In the genomic region with DNA sequence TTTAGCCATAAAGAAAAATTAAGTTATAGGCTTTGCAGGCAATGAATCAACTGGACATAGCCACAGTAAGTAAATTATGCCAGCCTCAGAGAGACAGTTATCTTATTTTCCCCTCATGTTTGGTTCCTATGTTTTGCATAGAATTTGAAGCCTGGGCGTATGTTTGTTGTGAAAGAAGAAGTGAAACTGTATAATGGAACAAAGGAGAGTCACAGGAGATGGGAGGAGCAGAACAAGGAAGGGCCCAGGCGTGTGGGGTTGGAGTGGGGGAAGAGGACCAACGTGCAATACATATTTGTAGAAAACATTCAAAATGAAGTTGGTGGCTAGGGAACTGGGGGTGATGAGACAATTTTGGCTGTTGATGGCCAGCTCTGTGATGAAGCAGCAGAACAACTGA, we compare ENCODE assay signal across 15 mouse cellular contexts. TPM values are rescaled to one million over a fixed set of nuclear protein-coding genes. Genes with fewer than 3 reads are reported as not detected.
DNase-seq lines count a peak whose midpoint lies in the region; ATAC-seq and TF ChIP-seq lines count a peak whose summit lies in the region.
"Had no signal": no experiment of that assay in that cellular context is flagged by ENCODE, and none has a peak within 500 bp of the region (broad histone marks: within the 10 kb centered on the region; RNA-seq: fewer than 3 reads in every experiment).

No protein-coding gene starts in this region.

- 57% methylated on average over 3 of the region's 3 CpGs for WGBS in liver, postnatal 0 days (ENCODE audit: insufficient replicate concordance)
- WGBS in liver, embryonic 12.5 days (ENCODE audit: insufficient replicate concordance): 66% methylated on average over 3 of the region's 3 CpGs
- WGBS in macrophage (ENCODE audit: missing documents): 3% methylated on average over 3 of the region's 3 CpGs

- peak; percentile 30 for DNase-seq in liver, postnatal 0 days
- DNase-seq in T-cell, adult 2 months (ENCODE audit: low spot score): peak; percentile 15
- DNase-seq in spleen, postnatal 36 days (ENCODE audit: low spot score in 2 of 2): peak; percentile 80 to 86
- no peak for DNase-seq in ovary, postnatal 10 days (ENCODE audit: low spot score)
- DNase-seq in cerebellum, adult 11 months: no peak
- DNase-seq: adrenal gland, postnatal 14 days; thymus, adult 18-20 months had no signal

- H3K9ac ChIP-seq in liver, postnatal 0 days (replicated peaks): no peak overlapping the region
- no peak overlapping the region for H3K9ac ChIP-seq in liver, embryonic 12.5 days

- TF ChIP-seq CTCF in liver, postnatal 0 days (IDR thresholded peaks at IDR 0.05; ENCODE audit: low read depth): no peak

- no peak overlapping the region for H3K4me2 ChIP-seq in liver, postnatal 0 days (ENCODE audit: low read depth, low read length)
- H3K4me2 ChIP-seq in liver, embryonic 12.5 days: no peak overlapping the region

- no peak overlapping the region for H3K4me3 ChIP-seq in liver, postnatal 0 days (ENCODE audit: low read depth, low read length)
- no peak overlapping the region for H3K4me3 ChIP-seq in liver, embryonic 12.5 days
- H3K4me3 ChIP-seq in macrophage (ENCODE audit: inconsistent target): no peak overlapping the region
- H3K4me3 ChIP-seq: megakaryocyte, embryonic 14.5 days had no signal

- 0 out of 2 replicates have a peak, but pooled peaks cover 2% of the 10 kb centered on the region for H3K4me1 ChIP-seq in liver, postnatal 0 days (ENCODE audit: insufficient read depth)
- peaks cover 16% of the 10 kb centered on the region for H3K4me1 ChIP-seq in liver, embryonic 12.5 days

- H3K27me3 ChIP-seq in liver, postnatal 0 days (ENCODE audit: insufficient read depth, low read length): no peaks in the 10 kb centered on the region
- H3K27me3 ChIP-seq in liver, embryonic 12.5 days (replicated peaks): no peaks in the 10 kb centered on the region
- H3K27me3 ChIP-seq: megakaryocyte, embryonic 14.5 days had no signal

- TF ChIP-seq EP300 in liver, postnatal 0 days (IDR thresholded peaks at IDR 0.05; ENCODE audit: low read depth): no peak

- peak overlapping the region; percentile 41; the same call in 1 of the 2 replicates for H3K27ac ChIP-seq in liver, postnatal 0 days (ENCODE audit: low read depth)
- no peak overlapping the region for H3K27ac ChIP-seq in liver, embryonic 12.5 days
- H3K27ac ChIP-seq in macrophage: peak overlapping the region; percentile 90

- peak; percentile 48 for ATAC-seq in liver, postnatal 0 days
- no peak for ATAC-seq in liver, embryonic 12.5 days
- ATAC-seq: intestine, postnatal 0 days had no signal

- H3K79me2 ChIP-seq in macrophage (ENCODE audit: inconsistent target): peaks cover 26% of the 10 kb centered on the region; the same call in 1 of the 2 replicates

- H3K9me3 ChIP-seq in liver, postnatal 0 days (ENCODE audit: low read length): no peaks in the 10 kb centered on the region
- H3K9me3 ChIP-seq in liver, embryonic 12.5 days (replicated peaks): no peaks in the 10 kb centered on the region
- H3K9me3 ChIP-seq: megakaryocyte, embryonic 14.5 days had no signal

- peaks cover 31% of the 10 kb centered on the region for H3K36me3 ChIP-seq in liver, postnatal 0 days (replicated peaks; ENCODE audit: insufficient read depth, low read length)
- peaks cover 43% of the 10 kb centered on the region for H3K36me3 ChIP-seq in liver, embryonic 12.5 days
- H3K36me3 ChIP-seq in macrophage (ENCODE audit: inconsistent target): peaks cover 11% of the 10 kb centered on the region; the same call in 1 of the 2 replicates

RNA-seq across cellular contexts. Expression of gene Fndc7, which starts 10.3 kb away (rescaled TPM):
- 0.06 and 0.09 TPM in 2 replicates for polyA plus RNA-seq in liver, postnatal 0 days (2015; fragmentation: Nextera tagmentation; extraction: Ambion mirVana)
- 0.07 and 0.10 TPM in 2 replicates for polyA plus RNA-seq in liver, embryonic 12.5 days (2016; fragmentation: Nextera tagmentation; extraction: Ambion mirVana)
- 1 to 10 TPM in 15 of 26 experiments, under 1 TPM in 9, not detected in 2; 0.54 to 4.7 (median 1.2) TPM for total RNA-seq in macrophage (2018; cell fraction: chromatin; rRNA removed)
- total RNA-seq in macrophage (2018; cell fraction: cytosol; rRNA removed): 1 to 10 TPM in 1 of 26 experiments, under 1 TPM in 25; 0.13 to 1.2 (median 0.46) TPM
- total RNA-seq in macrophage (2018; cell fraction: nucleus; rRNA removed): 10 to 100 TPM in 1 of 26 experiments, 1 to 10 TPM in 20, under 1 TPM in 4, not detected in 1; 0.25 to 10.9 (median 2.4) TPM
- 0.12 to 0.16 TPM (median 0.13 TPM) in 3 replicates for polyA plus RNA-seq in macrophage (2018)

RNA-seq across cellular contexts. Expression of gene Prpf38b, which starts 11.4 kb away (rescaled TPM):
- polyA plus RNA-seq in liver, postnatal 0 days (2015; fragmentation: Nextera tagmentation; extraction: Ambion mirVana): 21.5 and 23.9 TPM in 2 replicates
- 58.1 and 59.1 TPM in 2 replicates for polyA plus RNA-seq in liver, embryonic 12.5 days (2016; fragmentation: Nextera tagmentation; extraction: Ambion mirVana)
- 100 to 1,000 TPM; 289 to 988 (median 649) TPM for total RNA-seq in macrophage (2018; cell fraction: chromatin; rRNA removed)
- 10 to 100 TPM; 30.2 to 95.1 (median 47.8) TPM for total RNA-seq in macrophage (2018; cell fraction: cytosol; rRNA removed)
- total RNA-seq in macrophage (2018; cell fraction: nucleus; rRNA removed): 100 to 1,000 TPM; 218 to 605 (median 372) TPM
- 42.7 to 154 TPM (median 82.2 TPM) in 3 replicates for polyA plus RNA-seq in macrophage (2018)

RNA-seq across cellular contexts. Expression of gene Henmt1, which starts 39.5 kb away (rescaled TPM):
- not detected in 2 replicates for polyA plus RNA-seq in liver, postnatal 0 days (2015; fragmentation: Nextera tagmentation; extraction: Ambion mirVana)
- polyA plus RNA-seq in liver, embryonic 12.5 days (2016; fragmentation: Nextera tagmentation; extraction: Ambion mirVana): 0.11 and 0.14 TPM in 2 replicates
- total RNA-seq in macrophage (2018; cell fraction: chromatin; rRNA removed): 1 to 10 TPM in 1 of 26 experiments, under 1 TPM in 5, not detected in 20; 0.46 to 2.3 (median 0.73) TPM
- total RNA-seq in macrophage (2018; cell fraction: cytosol; rRNA removed): under 1 TPM in 17 of 26 experiments, not detected in 9; 0.05 to 0.47 (median 0.23) TPM
- total RNA-seq in macrophage (2018; cell fraction: nucleus; rRNA removed): under 1 TPM in 9 of 26 experiments, not detected in 17; 0.29 to 0.89 (median 0.54) TPM
- not detected in 3 replicates for polyA plus RNA-seq in macrophage (2018)
- total RNA-seq: adrenal gland, postnatal 14 days; heart, adult 18-20 months; heart, postnatal 25 days had no signal
- polyA plus RNA-seq: large intestine, adult 2 months had no signal

RNA-seq across cellular contexts. Expression of gene Gm9857, which starts 40.1 kb away (rescaled TPM):
- polyA plus RNA-seq in liver, postnatal 0 days (2015; fragmentation: Nextera tagmentation; extraction: Ambion mirVana): not detected in 2 replicates
- not detected in 2 replicates for polyA plus RNA-seq in liver, embryonic 12.5 days (2016; fragmentation: Nextera tagmentation; extraction: Ambion mirVana)
- total RNA-seq in macrophage (2018; cell fraction: chromatin; rRNA removed): not detected
- total RNA-seq in macrophage (2018; cell fraction: cytosol; rRNA removed): not detected
- not detected for total RNA-seq in macrophage (2018; cell fraction: nucleus; rRNA removed)
- polyA plus RNA-seq in macrophage (2018): not detected in 3 replicates
- total RNA-seq: adrenal gland, postnatal 14 days; heart, adult 18-20 months; heart, postnatal 25 days; left cerebral cortex, adult 18-20 months had no signal
- polyA plus RNA-seq: intestine, postnatal 0 days; large intestine, adult 2 months had no signal

RNA-seq across cellular contexts. Expression of gene Stxbp3, which starts 59.8 kb away (rescaled TPM):
- polyA plus RNA-seq in liver, postnatal 0 days (2015; fragmentation: Nextera tagmentation; extraction: Ambion mirVana): 18.1 and 19.3 TPM in 2 replicates
- polyA plus RNA-seq in liver, embryonic 12.5 days (2016; fragmentation: Nextera tagmentation; extraction: Ambion mirVana): 21.1 and 24.3 TPM in 2 replicates
- 100 to 1,000 TPM; 128 to 662 (median 397) TPM for total RNA-seq in macrophage (2018; cell fraction: chromatin; rRNA removed)
- 100 to 1,000 TPM in 11 of 26 experiments, 10 to 100 TPM in 15; 44.8 to 155 (median 71.2) TPM for total RNA-seq in macrophage (2018; cell fraction: cytosol; rRNA removed)
- total RNA-seq in macrophage (2018; cell fraction: nucleus; rRNA removed): 100 to 1,000 TPM in 22 of 26 experiments, 10 to 100 TPM in 4; 86.0 to 401 (median 201) TPM
- polyA plus RNA-seq in macrophage (2018): 35.4 to 73.9 TPM (median 66.9 TPM) in 3 replicates

Comparison
In these comparisons a context has a peak if more than half of its experiments do, and no peak if none do; other contexts are left out.
1. DNase-seq: peak in liver, postnatal 0 days (single experiment), T-cell, adult 2 months (single experiment) and spleen, postnatal 36 days (2 of 2); none in ovary, postnatal 10 days (single experiment) and cerebellum, adult 11 months (single experiment).